Mouse (Mus musculus) kidney, embryonic 15.5 days (tissue): ENCODE data around the gene Fn3krp. TPM values are rescaled to one million over a fixed set of nuclear protein-coding genes. Genes with fewer than 3 reads are reported as not detected.

Experiments
- ATAC-seq: fragments of 200-750 bp; cut with Nextera tagmentation; replicated peaks from 2 replicates; pipeline ENCODE4 v1.8.0; 2017; ENCODE audit warnings: moderate TSS enrichment; ENCODE audit not compliant: low FRiP score
- H3K27ac ChIP-seq: fragments of 300-500 bp; sonication (generic); 2 replicates; pipeline ENCODE4 v1.5.1; 2015; ENCODE audit warnings: mild to moderate bottlenecking, inconsistent platforms
- H3K27me3 ChIP-seq: fragments of 300-500 bp; sonication (generic); 2 replicates; pipeline ENCODE4 v1.6.1; 2015; ENCODE audit warnings: inconsistent platforms
- H3K36me3 ChIP-seq: fragments of 300-500 bp; sonication (generic); 2 replicates; pipeline ENCODE4 v1.6.1; 2015; ENCODE audit warnings: inconsistent platforms
- H3K4me1 ChIP-seq: fragments of 300-500 bp; sonication (generic); 2 replicates; pipeline ENCODE4 v1.6.1; 2015; ENCODE audit warnings: inconsistent platforms
- H3K4me2 ChIP-seq: fragments of 300-500 bp; sonication (generic); 2 replicates; pipeline ENCODE4 v1.6.1; 2015; ENCODE audit warnings: moderate library complexity, mild to moderate bottlenecking, inconsistent platforms
- H3K4me3 ChIP-seq: fragments of 300-500 bp; sonication (generic); replicated peaks from 2 replicates; pipeline ENCODE4 v1.5.1; 2015; ENCODE audit warnings: mild to moderate bottlenecking, inconsistent platforms
- H3K9ac ChIP-seq: fragments of 300-500 bp; sonication (generic); 2 replicates; pipeline ENCODE4 v1.6.1; 2015; ENCODE audit warnings: mild to moderate bottlenecking, inconsistent platforms
- H3K9me3 ChIP-seq: fragments of 300-500 bp; sonication (generic); replicated peaks from 2 replicates; pipeline ENCODE4 v1.6.1; 2016; ENCODE audit warnings: inconsistent platforms
- WGBS: fragments of 180-500 bp; shearing (Covaris S2); methylation state at CpG from one replicate; pipeline ENCODE4 v1.1.7; 2015; ENCODE audit warnings: mixed read lengths; 5-methylcytosine and 5-hydroxymethylcytosine counted together
- polyA plus RNA-seq: library from polyadenylated mRNA; unstranded; fragments of >200 nt; fragmentation: Nextera tagmentation; extraction: Ambion mirVana; gene quantifications from 2 replicates; pipeline ENCODE4 v1.2.1, GENCODE M21; 2015

Gene Fn3krp
- polyA plus RNA-seq, 1 experiment from 2014 or later: 9.9 TPM

GRCm38 (mm10) chr11:121417971-121418370 is 3.2 kb upstream of the Fn3krp start:
- Histone ChIP-seq H3K27ac (no peak overlapping the region), H3K4me1 (peaks cover 13% of the 10 kb centered on the region), H3K9ac (no peak overlapping the region), H3K9me3 (no peaks in the 10 kb centered on the region), H3K36me3 (no peaks in the 10 kb centered on the region), H3K4me3 (no peak overlapping the region), H3K27me3 (no peaks in the 10 kb centered on the region), H3K4me2 (no peak overlapping the region)
- no peak for ATAC-seq
- WGBS: 86% methylated on average over 5 of the region's 5 CpGs

DNA sequence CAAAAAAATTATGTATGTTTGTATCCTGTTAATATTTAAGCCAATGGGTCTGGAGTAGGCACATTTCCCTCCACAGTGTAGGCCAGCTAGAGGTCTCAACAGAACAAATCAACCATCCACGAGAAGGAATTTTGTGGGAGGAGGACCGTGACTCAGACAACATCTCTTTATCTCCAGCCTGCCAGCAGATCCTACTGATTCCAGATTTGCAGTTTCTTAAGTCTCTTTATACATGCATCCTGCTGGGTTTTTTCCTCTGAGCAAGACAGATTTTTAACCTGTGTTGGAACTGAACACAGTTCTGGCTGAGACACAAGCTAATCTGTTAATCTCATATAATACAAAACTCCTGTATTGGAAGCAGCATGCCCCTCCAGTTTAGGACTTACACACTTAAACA is 2.3 kb upstream of the Fn3krp start:
- H3K9me3 ChIP-seq: no peaks in the 10 kb centered on the region
- H3K9ac ChIP-seq: no peak overlapping the region
- no peak overlapping the region for H3K4me3 ChIP-seq
- no peaks in the 10 kb centered on the region for H3K27me3 ChIP-seq
- no peak overlapping the region for H3K4me2 ChIP-seq
- peaks cover 13% of the 10 kb centered on the region for H3K4me1 ChIP-seq
- ATAC-seq: no peak
- no peaks in the 10 kb centered on the region for H3K36me3 ChIP-seq
- WGBS: 41% methylated on average over 2 of the region's 2 CpGs
- no peak overlapping the region for H3K27ac ChIP-seq

- H3K36me3 ChIP-seq: no peaks in the 10 kb centered on the region
- WGBS: 52% methylated on average over 5 of the region's 5 CpGs
- no peak for ATAC-seq
- peak overlapping the region; percentile 92; the same call in 1 of the 2 replicates for H3K27ac ChIP-seq
- peak overlapping the region; percentile 84 for H3K4me3 ChIP-seq
- H3K9ac ChIP-seq: no peak overlapping the region
- H3K4me1 ChIP-seq: peaks cover 13% of the 10 kb centered on the region
- no peaks in the 10 kb centered on the region for H3K27me3 ChIP-seq
- H3K9me3 ChIP-seq: no peaks in the 10 kb centered on the region
- H3K4me2 ChIP-seq: peak overlapping the region; percentile 87
Observed at GRCm38 (mm10) chr11:121420379-121420778, 822 bp upstream of the Fn3krp start.

DNA sequence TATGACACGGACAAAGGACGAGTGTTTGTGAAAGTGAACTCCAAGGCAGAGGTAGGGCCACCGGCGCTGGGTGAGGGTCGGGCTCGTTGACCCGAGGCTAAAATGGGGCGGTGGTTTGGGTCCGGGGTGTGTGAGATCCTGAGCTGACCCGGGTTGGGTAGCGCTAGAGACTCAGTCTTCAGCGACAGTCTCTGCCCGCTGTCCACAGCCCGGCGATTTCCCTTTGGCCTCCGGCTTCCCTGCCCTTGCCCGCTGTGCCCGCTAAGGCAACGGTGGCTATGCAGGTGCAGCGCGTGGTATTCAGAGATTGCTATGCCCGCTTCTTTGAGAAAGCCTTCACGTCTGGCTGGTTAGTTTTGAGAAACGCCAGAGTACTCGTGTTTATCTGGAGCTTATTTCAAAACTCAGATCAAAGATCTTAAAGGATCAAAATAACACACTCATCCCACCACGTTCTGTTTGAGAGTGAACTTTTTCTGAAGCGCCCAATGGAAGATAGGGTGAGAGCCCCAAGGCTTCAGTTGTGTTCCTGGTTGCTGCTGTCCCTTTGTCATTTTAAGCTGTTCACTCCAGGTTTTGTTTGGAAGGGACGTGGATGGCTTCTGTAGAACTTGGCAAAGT is 462 bp downstream of the Fn3krp start:
- Histone ChIP-seq H3K4me1 (peaks cover 13% of the 10 kb centered on the region), H3K27me3 (no peaks in the 10 kb centered on the region), H3K27ac (peak overlapping the region; percentile 87), H3K4me2 (peak overlapping the region; percentile 87), H3K9ac (peak overlapping the region; percentile 79), H3K4me3 (peak overlapping the region; percentile 84), H3K9me3 (no peaks in the 10 kb centered on the region), H3K36me3 (no peaks in the 10 kb centered on the region)
- peak; percentile 80 for ATAC-seq
- under 1% methylated on average over 28 of the region's 28 CpGs for WGBS

GRCm38 (mm10) chr11:121433397-121433796 is 12.2 kb downstream of the Fn3krp start:
- 87% methylated on average over 4 of the region's 4 CpGs for WGBS
- Histone ChIP-seq H3K27me3 (no peaks in the 10 kb centered on the region), H3K9me3 (no peaks in the 10 kb centered on the region), H3K4me3 (no peak overlapping the region), H3K4me1 (peaks cover 14% of the 10 kb centered on the region), H3K9ac (no peak overlapping the region), H3K27ac (no peak overlapping the region), H3K36me3 (peaks cover 24% of the 10 kb centered on the region), H3K4me2 (no peak overlapping the region)
- peak; percentile 59; the same call in 1 of the 2 replicates for ATAC-seq

GRCm38 (mm10) chr11:121434156-121435155 is 13.3 kb downstream of the Fn3krp start, which contains the start of gene Fn3k:
TSS of gene Fn3k (plus strand) at chr11:121434913.
- H3K9me3 ChIP-seq: no peaks in the 10 kb centered on the region
- H3K4me3 ChIP-seq: peak within 1 kb of the TSS; percentile 49
- H3K36me3 ChIP-seq: peaks cover 14% of the 10 kb centered on the region
- H3K9ac ChIP-seq: peak within 1 kb of the TSS; percentile 37; the same call in 1 of the 2 replicates
- H3K27me3 ChIP-seq: no peaks in the 10 kb centered on the region
- H3K4me1 ChIP-seq: peaks cover 17% of the 10 kb centered on the region
- WGBS: 7% methylated on average over 26 of the region's 30 CpGs
- no peak within 1 kb of the TSS for H3K27ac ChIP-seq
- peak within 1 kb of the TSS; percentile 67 for H3K4me2 ChIP-seq
- peak; percentile 94 for ATAC-seq

DNA sequence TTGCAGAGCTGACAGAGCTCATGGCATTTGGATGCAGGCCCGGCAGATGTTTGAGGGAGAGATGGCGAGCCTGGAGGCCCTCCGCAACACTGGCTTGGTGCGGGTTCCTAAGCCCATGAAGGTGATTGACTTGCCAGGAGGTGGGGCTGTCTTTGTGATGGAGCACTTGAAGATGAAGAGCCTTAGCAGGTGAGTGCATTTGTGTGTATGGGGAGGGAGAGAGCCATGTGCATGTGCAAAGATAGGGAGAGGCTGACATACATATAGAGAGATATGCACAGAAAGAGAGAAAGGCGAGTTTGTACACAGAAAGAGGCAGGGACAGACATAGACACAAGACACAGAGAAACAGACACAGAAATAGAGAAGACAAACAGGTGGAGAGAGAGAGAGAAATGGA is 16.0 kb downstream of the Fn3krp start:
- H3K36me3 ChIP-seq: no peaks in the 10 kb centered on the region
- no peaks in the 10 kb centered on the region for H3K9me3 ChIP-seq
- 77% methylated on average over 5 of the region's 5 CpGs for WGBS
- no peak for ATAC-seq
- no peak overlapping the region for H3K4me2 ChIP-seq
- peaks cover 17% of the 10 kb centered on the region for H3K4me1 ChIP-seq
- H3K4me3 ChIP-seq: no peak overlapping the region
- H3K27me3 ChIP-seq: no peaks in the 10 kb centered on the region
- H3K27ac ChIP-seq: no peak overlapping the region
- no peak overlapping the region for H3K9ac ChIP-seq

DNA sequence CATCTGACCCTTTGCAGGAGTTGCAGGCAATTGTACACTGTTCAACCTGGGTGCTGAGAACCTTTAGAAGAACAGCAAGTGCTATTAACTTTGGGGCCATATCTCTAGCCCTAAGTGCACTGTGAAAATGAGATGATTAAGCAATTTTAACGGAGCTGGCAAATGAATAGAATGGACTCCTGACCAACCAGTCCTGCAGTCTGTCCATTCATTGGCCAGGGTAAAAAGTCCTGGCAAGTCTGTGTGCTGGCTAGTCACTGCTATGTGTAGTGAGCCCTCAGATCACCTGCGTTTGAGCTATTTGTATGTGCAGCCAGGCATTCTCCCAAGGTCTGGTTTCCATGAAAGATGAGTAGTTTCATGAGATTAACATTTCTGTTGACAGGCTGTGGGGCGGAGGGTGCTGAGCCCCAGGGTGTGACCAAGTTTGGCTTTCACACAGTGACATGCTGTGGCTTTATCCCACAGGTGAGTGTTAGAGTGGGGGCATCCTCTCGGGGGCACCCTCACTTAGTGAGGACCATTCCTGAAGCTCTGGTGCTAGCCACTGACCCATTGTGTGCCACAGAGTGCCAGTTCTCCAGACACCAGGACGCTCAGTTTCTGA is 18.6 kb downstream of the Fn3krp start:
- no peaks in the 10 kb centered on the region for H3K36me3 ChIP-seq
- no peak overlapping the region for H3K4me3 ChIP-seq
- H3K27me3 ChIP-seq: no peaks in the 10 kb centered on the region
- H3K27ac ChIP-seq: no peak overlapping the region
- H3K9ac ChIP-seq: no peak overlapping the region
- no peaks in the 10 kb centered on the region for H3K9me3 ChIP-seq
- 67% methylated on average over 5 of the region's 5 CpGs for WGBS
- no peak overlapping the region for H3K4me2 ChIP-seq
- ATAC-seq: no peak
- H3K4me1 ChIP-seq: peaks cover 8% of the 10 kb centered on the region

GRCm38 (mm10) chr11:121441653-121442052 is 20.5 kb downstream of the Fn3krp start:
- H3K4me1 ChIP-seq: 0 out of 2 replicates have a peak, but pooled peaks cover 4% of the 10 kb centered on the region
- no peak for ATAC-seq
- H3K9ac ChIP-seq: no peak overlapping the region
- no peaks in the 10 kb centered on the region for H3K9me3 ChIP-seq
- no peaks in the 10 kb centered on the region for H3K36me3 ChIP-seq
- H3K4me3 ChIP-seq: no peak overlapping the region
- 86% methylated on average over 4 of the region's 4 CpGs for WGBS
- no peak overlapping the region for H3K27ac ChIP-seq
- H3K4me2 ChIP-seq: no peak overlapping the region
- H3K27me3 ChIP-seq: no peaks in the 10 kb centered on the region

DNA sequence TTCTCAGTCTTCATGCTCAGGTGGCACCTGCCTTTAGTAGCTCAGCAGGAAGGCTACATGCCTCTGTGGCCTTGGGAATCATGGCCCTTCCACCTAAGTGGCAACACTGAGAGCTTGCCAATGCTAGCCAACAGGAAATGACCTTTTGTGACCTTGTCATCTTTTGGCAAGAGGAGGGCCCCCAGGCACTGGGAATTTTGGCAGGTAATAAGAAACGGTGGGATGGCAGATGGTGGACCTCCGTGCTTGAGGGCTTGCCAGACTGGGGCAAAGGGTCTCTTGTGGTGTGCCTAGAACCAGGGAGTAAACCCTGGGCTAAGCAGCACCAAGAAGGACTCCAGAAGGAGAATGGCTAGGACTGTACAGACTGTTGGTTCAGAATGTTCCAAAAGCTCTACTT is 20.9 kb downstream of the Fn3krp start:
- Histone ChIP-seq H3K27ac (no peak overlapping the region), H3K27me3 (no peaks in the 10 kb centered on the region), H3K4me1 (0 out of 2 replicates have a peak, but pooled peaks cover 4% of the 10 kb centered on the region), H3K4me2 (no peak overlapping the region), H3K4me3 (no peak overlapping the region), H3K9ac (no peak overlapping the region), H3K9me3 (no peaks in the 10 kb centered on the region), H3K36me3 (no peaks in the 10 kb centered on the region)
- 54% methylated on average over 2 of the region's 2 CpGs for WGBS
- ATAC-seq: no peak

DNA sequence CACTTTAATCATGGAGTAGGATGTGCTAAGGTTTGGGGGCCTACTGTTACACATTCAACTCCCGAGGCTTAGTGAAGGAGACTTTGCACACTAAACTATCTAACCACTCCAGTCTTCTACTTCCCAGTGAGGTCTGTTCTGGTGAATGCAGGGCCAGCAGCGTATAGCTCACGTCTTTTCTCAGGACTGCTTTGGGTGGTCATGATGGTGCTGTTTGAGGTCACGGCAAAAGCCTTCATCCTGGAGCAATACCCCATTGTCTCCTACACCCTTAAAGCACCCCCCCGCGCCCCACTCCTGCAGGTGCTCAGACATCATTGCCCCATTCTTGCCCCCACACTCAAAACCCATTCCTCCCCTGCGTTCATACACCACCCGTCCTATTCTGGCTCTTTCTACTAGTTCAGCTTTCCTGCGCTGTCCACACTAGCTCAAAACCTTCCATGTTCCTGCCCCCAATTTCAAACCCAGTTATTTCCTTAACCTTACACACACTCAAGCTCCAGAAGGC is 30.1 kb downstream of the Fn3krp start:
- peak overlapping the region; percentile 56; the same call in 1 of the 2 replicates for H3K9ac ChIP-seq
- no peaks in the 10 kb centered on the region for H3K27me3 ChIP-seq
- WGBS: 14% methylated on average over 9 of the region's 9 CpGs
- ATAC-seq: no peak; the same call in none of the 2 replicates
- 0 out of 2 replicates have a peak, but pooled peaks cover 9% of the 10 kb centered on the region for H3K36me3 ChIP-seq
- 0 out of 2 replicates have a peak overlapping the region, but pooled peaks have one; percentile 42 for H3K27ac ChIP-seq
- H3K9me3 ChIP-seq: no peaks in the 10 kb centered on the region
- peak overlapping the region; percentile 78 for H3K4me3 ChIP-seq
- peaks cover 14% of the 10 kb centered on the region for H3K4me1 ChIP-seq
- peak overlapping the region; percentile 70 for H3K4me2 ChIP-seq
